Mouse (Mus musculus): ENCODE data around the gene Gm28048.

- TF ChIP-seq CTCF (IDR thresholded peaks at IDR 0.05; ENCODE audit: low read depth): no peak
- no peak for TF ChIP-seq EP300 (optimal IDR thresholded peaks at IDR 0.05)
These were observed 956 bp upstream of the Gm28048 start for GRCm38 (mm10) chr11:22982846-22983245.
